Mouse (Mus musculus): ENCODE measurements around the gene Tnik. TPM values are rescaled to one million over a fixed set of nuclear protein-coding genes. Genes with fewer than 3 reads are reported as not detected.

Tnik gene
- polyA plus RNA-seq (2012; ENCODE audit: insufficient read depth, insufficient read length, low replicate concordance, missing spikeins) = 142 and 522 TPM in 2 replicates

DNA sequence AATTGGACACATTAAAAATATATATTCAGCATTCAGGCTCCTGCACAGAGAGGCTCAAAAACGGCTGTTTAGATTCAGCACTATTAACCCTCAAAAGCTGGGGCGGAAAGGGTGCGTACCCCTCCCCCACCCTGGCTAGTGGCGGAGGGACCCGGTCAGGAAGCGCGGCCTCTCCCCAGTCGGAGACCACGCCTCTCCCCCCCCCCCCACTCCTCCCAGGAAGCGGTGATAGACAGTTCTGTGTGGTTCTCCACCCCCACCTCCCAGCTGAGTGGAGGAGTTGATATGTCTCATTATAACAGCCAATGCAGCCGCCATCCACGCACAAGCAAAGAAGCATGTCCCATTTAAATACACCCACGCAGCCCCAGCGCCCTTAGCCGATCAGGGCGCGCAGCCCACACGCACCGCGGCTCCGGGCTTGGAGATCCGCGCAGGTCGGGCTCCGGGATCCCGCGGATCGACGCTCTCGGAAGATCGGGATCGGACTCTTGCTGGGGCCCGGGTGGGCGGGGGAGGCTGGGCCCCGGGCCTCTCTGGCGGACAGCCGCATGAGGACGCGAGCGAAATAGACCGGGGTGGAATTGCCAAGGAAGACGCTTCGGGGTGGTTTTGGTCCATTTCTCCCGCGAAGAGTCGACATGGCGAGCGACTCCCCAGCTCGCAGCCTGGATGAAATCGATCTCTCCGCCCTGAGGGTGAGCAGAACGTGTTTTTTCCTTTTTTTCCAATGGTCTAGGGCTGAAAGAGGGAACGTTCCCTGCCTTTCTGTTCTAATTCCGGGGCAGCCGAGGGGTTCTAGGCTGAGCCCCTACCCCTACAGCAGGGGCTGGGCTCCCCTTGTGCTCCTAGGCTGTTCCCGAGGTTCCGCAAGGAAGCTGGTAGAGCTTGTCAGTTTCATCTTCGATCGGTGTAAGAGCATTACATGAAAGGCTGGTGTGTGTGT, at the start of gene Tnik:
TSS of gene Tnik (plus strand) at position 213 of the 946 bp plus-strand sequence.
- H3K4me1 ChIP-seq (ENCODE audit: control insufficient read depth, insufficient read depth, low read length) = peaks cover 16% of the 10 kb centered on the region
- WGBS = under 1% methylated on average over 59 of the region's 59 CpGs
- peak within 1 kb of the TSS; percentile 100 for H3K27ac ChIP-seq (ENCODE audit: insufficient read depth, low read depth, low read length)
- peak within 1 kb of the TSS; percentile 98 for H3K4me3 ChIP-seq (ENCODE audit: insufficient read depth, low read depth, low read length)
- TF ChIP-seq CTCF (IDR thresholded peaks at IDR 0.05; ENCODE audit: insufficient read depth, low read depth, low read length) (no peak), POLR2A (IDR thresholded peaks at IDR 0.05; ENCODE audit: insufficient read depth, low read depth, low read length) (peak; percentile 61)

DNA sequence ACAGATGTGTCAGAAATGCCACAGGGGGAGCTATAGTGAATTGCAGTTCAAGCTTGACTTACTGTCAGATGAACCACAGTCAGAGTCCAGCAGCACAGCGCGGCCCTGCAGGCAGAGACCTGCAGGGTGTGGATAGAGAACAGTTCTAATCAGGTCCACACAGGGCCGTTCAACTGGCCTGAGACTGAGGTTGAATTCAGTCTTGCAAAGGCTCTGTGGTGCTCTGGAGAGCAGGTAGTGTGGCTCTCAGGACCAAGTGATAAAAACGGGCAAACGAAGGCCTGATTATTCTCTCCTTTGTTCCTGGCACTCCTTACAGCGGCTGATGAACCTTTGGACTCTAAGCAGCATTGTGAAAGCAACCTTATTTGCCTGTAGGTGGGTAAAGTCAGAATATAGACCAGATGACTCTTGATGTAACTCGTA, 48.1 kb upstream of the Tnik start:
- 89% methylated on average over 7 of the region's 7 CpGs for WGBS

DNA sequence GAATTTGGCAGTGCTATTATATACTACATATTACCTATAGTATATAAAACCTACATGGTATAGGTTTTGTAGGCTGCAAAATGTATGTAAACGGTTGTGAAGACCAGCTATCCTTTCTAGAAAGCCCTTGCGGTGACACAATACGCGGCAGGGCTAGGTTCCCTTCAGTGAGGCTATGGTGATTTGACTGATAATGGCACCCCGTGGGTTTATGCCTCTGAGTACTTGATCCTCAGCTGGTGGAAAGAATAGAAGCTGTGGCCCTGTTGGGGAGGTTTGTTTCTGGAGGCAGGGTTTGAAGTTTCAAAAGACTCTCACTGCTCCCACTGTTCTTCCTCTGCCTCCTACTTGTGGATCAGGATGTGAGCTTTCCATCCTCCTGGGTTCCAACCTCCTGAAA, 46.0 kb upstream of the Tnik start:
- Histone ChIP-seq H3K4me1 (ENCODE audit: control insufficient read depth, insufficient read depth, low read length) (no peaks in the 10 kb centered on the region), H3K27ac (ENCODE audit: insufficient read depth, low read depth, low read length) (no peak overlapping the region), H3K4me3 (ENCODE audit: insufficient read depth, low read depth, low read length) (no peak overlapping the region)
- 59% methylated on average over 5 of the region's 5 CpGs for WGBS
- TF ChIP-seq CTCF (IDR thresholded peaks at IDR 0.05; ENCODE audit: insufficient read depth, low read depth, low read length) = no peak
- TF ChIP-seq POLR2A (IDR thresholded peaks at IDR 0.05; ENCODE audit: insufficient read depth, low read depth, low read length) = no peak

More for the DNA sequence above, 48.1 kb upstream of the Tnik start:
- no peak overlapping the region for H3K4me3 ChIP-seq (ENCODE audit: insufficient read depth, low read depth, low read length)
- H3K27ac ChIP-seq (ENCODE audit: insufficient read depth, low read depth, low read length) = no peak overlapping the region
- no peak for TF ChIP-seq CTCF (IDR thresholded peaks at IDR 0.05; ENCODE audit: insufficient read depth, low read depth, low read length)
- TF ChIP-seq POLR2A (IDR thresholded peaks at IDR 0.05; ENCODE audit: insufficient read depth, low read depth, low read length) = no peak
- H3K4me1 ChIP-seq (ENCODE audit: control insufficient read depth, insufficient read depth, low read length) = no peaks in the 10 kb centered on the region

DNA sequence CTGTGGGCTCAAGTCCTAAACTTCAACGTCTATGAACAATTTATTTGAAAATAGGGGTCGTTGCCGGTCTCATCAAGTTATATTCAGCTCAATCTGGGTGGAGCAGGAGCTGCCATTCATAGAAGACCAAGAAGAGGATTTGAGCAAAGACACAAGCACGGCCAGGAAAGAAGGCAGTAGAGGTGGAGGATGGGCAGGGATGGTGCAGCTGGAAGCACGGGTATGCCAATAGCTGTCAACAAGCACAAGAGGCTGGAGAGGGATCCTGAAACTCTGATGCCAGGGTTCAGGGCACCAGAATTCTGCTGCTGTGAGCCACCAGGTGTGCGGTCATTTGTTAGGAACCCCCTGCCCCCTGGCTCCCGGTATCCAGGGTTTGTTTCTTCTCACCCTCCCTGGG, 43.5 kb upstream of the Tnik start:
- Histone ChIP-seq H3K27ac (ENCODE audit: insufficient read depth, low read depth, low read length) (no peak overlapping the region), H3K4me1 (ENCODE audit: control insufficient read depth, insufficient read depth, low read length) (peaks cover 3% of the 10 kb centered on the region), H3K4me3 (ENCODE audit: insufficient read depth, low read depth, low read length) (no peak overlapping the region)
- TF ChIP-seq CTCF (IDR thresholded peaks at IDR 0.05; ENCODE audit: insufficient read depth, low read depth, low read length) (no peak), POLR2A (IDR thresholded peaks at IDR 0.05; ENCODE audit: insufficient read depth, low read depth, low read length) (no peak)
- WGBS = 80% methylated on average over 7 of the region's 7 CpGs

DNA sequence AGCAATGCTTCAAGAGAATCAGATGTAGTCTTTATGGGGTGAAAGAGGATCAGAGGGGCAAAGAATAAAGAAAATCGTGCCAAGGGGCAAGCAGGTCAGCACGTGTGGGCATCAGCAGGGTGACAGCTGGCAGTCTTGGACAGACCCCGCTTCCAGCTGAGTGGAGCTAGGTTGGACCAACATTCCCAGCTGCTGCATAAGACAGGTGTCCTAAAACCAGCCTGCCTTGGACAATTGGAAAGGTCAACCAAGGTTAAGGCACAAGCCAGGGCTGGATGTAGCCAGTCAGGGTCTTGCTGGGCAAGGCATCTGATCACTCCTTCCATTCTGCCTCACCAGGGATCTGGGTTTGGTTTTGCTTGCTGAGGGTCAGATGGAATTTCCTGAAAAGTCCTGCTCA, 43.0 kb upstream of the Tnik start:
- 88% methylated on average over 3 of the region's 3 CpGs for WGBS
- H3K4me1 ChIP-seq (ENCODE audit: control insufficient read depth, insufficient read depth, low read length) = peaks cover 4% of the 10 kb centered on the region
- TF ChIP-seq POLR2A (IDR thresholded peaks at IDR 0.05; ENCODE audit: insufficient read depth, low read depth, low read length) (no peak), CTCF (IDR thresholded peaks at IDR 0.05; ENCODE audit: insufficient read depth, low read depth, low read length) (no peak)
- H3K4me3 ChIP-seq (ENCODE audit: insufficient read depth, low read depth, low read length) = no peak overlapping the region
- no peak overlapping the region for H3K27ac ChIP-seq (ENCODE audit: insufficient read depth, low read depth, low read length)

DNA sequence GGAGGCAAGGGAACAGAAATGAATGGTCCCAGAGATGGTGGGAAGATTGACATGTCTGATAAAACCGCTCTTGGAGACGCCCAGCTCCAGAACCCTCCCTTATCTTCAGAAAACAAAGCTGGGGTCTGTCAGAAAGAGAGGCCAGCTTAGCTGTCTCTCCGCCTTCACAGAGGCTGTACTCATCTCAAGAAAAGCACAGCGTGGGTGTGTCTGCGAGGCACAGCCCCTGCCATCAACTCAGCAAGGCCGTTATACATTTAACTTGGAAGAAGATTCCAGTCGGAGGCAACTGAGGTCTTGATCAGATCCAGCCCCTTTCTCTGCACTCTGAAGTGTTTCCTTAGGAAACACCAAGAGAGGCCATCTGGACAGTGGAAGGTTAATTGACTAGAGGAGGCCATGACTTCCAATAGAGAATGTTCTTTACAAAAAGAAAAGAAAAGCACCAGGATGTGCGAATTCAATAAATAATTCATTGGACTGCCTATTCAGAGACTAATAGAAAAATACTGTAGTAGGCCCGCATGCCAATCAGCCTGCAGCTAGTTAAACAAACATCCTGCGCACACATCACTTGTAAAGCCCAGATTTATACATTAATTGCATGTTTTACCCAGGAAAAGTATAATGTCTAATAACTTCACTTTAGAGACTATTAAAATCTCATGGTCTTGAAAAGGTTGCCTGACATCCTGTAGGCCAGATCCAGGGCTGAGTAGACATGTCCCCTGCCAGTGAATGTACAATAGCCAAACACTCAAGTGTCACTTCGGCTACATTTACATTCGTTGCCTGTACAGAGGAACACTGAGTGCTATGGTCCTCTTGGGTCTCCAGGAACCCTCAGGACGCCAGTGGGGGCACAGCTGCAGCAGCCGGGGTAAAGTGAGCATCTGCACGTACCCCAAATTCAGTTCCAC, 38.3 kb upstream of the Tnik start:
- no peak for TF ChIP-seq POLR2A (IDR thresholded peaks at IDR 0.05; ENCODE audit: insufficient read depth, low read depth, low read length)
- no peak for TF ChIP-seq CTCF (IDR thresholded peaks at IDR 0.05; ENCODE audit: insufficient read depth, low read depth, low read length)
- Histone ChIP-seq H3K4me3 (ENCODE audit: insufficient read depth, low read depth, low read length) (no peak overlapping the region), H3K4me1 (ENCODE audit: control insufficient read depth, insufficient read depth, low read length) (peaks cover 8% of the 10 kb centered on the region), H3K27ac (ENCODE audit: insufficient read depth, low read depth, low read length) (peak overlapping the region; percentile 16; the same call in 1 of the 2 replicates)
- 53% methylated on average over 15 of the region's 15 CpGs for WGBS

DNA sequence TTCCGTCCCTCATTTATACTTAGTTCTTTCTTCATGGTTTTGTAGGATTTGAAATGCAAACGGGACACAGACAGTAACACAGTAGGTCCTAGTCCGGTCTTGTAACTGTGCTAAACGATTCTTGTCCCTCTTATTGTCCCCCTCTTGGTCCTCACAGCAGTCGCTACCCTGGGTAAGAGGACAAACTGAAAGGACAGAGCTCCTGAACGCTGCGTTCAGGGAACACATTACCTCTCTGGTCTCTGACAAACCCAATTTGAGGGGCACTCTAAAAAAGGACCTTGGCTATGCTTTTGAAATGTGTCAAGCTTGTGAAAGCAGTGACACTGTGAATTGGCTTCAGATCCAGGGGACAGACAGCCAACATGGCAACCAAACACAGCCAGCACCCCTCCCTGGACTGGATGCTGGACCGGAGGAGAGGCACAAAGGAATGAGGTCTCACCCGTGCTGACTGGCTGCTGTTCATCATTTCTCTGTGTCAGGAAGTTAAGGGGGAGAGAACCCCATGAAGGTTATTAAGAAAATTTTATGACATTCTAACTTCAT, 37.6 kb upstream of the Tnik start:
- 73% methylated on average over 9 of the region's 9 CpGs for WGBS
- Histone ChIP-seq H3K27ac (ENCODE audit: insufficient read depth, low read depth, low read length) (0 out of 2 replicates have a peak overlapping the region, but pooled peaks have one; percentile 16), H3K4me3 (ENCODE audit: insufficient read depth, low read depth, low read length) (no peak overlapping the region), H3K4me1 (ENCODE audit: control insufficient read depth, insufficient read depth, low read length) (peaks cover 8% of the 10 kb centered on the region)
- no peak for TF ChIP-seq CTCF (IDR thresholded peaks at IDR 0.05; ENCODE audit: insufficient read depth, low read depth, low read length)
- no peak for TF ChIP-seq POLR2A (IDR thresholded peaks at IDR 0.05; ENCODE audit: insufficient read depth, low read depth, low read length)

DNA sequence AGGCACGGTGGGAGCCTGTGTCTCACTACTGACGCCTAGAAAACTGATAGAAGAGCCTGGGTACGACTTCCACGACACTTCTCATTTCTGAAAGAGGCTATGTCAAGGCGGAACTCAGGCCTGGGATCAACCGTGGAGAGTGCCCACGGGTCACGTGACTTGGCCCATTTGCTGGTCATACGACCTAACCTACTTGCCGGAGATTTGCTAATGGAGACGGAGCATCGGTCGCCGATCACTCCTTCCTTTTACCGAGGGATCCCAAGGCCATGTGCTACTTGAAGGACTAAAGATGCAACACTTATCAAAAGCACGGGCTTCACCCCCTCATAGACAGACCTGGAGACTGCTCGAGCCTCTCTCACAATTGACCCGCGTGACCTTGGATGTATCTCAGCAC, 36.8 kb upstream of the Tnik start:
- 90% methylated on average over 19 of the region's 19 CpGs for WGBS
- TF ChIP-seq POLR2A (IDR thresholded peaks at IDR 0.05; ENCODE audit: insufficient read depth, low read depth, low read length) (no peak), CTCF (IDR thresholded peaks at IDR 0.05; ENCODE audit: insufficient read depth, low read depth, low read length) (no peak)
- H3K27ac ChIP-seq (ENCODE audit: insufficient read depth, low read depth, low read length) = no peak overlapping the region
- no peak overlapping the region for H3K4me3 ChIP-seq (ENCODE audit: insufficient read depth, low read depth, low read length)
- peaks cover 8% of the 10 kb centered on the region for H3K4me1 ChIP-seq (ENCODE audit: control insufficient read depth, insufficient read depth, low read length)

Measured in olfactory bulb, adult 2 months (tissue).